Mouse (Mus musculus): ENCODE data around the gene Ceacam15. TPM values are rescaled to one million over a fixed set of nuclear protein-coding genes. Genes with fewer than 3 reads are reported as not detected.

Gene Ceacam15
- total and polyA plus RNA-seq, 3 experiments = not detected

- DNase-seq = no peak
Measured at GRCm38 (mm10) chr7:16629598-16630296, 45.8 kb downstream of the Ceacam15 start.

- DNase-seq = peak; percentile 35
Measured at GRCm38 (mm10) chr7:16628096-16628771, 47.3 kb downstream of the Ceacam15 start.

GRCm38 (mm10) chr7:16623687-16624086 is 51.8 kb downstream of the Ceacam15 start:
- DNase-seq = no peak

GRCm38 (mm10) chr7:16623131-16623530 is 52.4 kb downstream of the Ceacam15 start:
- DNase-seq = no peak

Other genes starting within 250 kb of the Ceacam15 start
- 10 to 100 TPM; 31.1 to 76.6 TPM for gene Tmem160, start 222.9 kb downstream of the Ceacam15 start, total RNA-seq (2021)
- 409 and 528 TPM in 2 replicates for gene Tmem160, start 222.9 kb downstream of the Ceacam15 start, polyA plus RNA-seq (2012; rRNA removed)
- gene Npas1, start 198.0 kb downstream of the Ceacam15 start, total RNA-seq (2021) = not detected
- gene Npas1, start 198.0 kb downstream of the Ceacam15 start, polyA plus RNA-seq (2012; rRNA removed) = not detected in 2 replicates
- gene Arhgap35, start 60.7 kb downstream of the Ceacam15 start, total RNA-seq (2021) = 10 to 100 TPM; 62.2 to 64.8 TPM
- gene Arhgap35, start 60.7 kb downstream of the Ceacam15 start, polyA plus RNA-seq (2012; rRNA removed) = 21.6 and 26.2 TPM in 2 replicates
- gene Ceacam9, start 46.2 kb upstream of the Ceacam15 start, total RNA-seq (2021) = not detected
- gene Ceacam9, start 46.2 kb upstream of the Ceacam15 start, polyA plus RNA-seq (2012; rRNA removed) = not detected in 2 replicates
- gene Ap2s1, start 62.7 kb upstream of the Ceacam15 start, total RNA-seq (2021) = 100 to 1,000 TPM; 138 to 139 TPM
- gene Ap2s1, start 62.7 kb upstream of the Ceacam15 start, polyA plus RNA-seq (2012; rRNA removed) = 331 and 352 TPM in 2 replicates
- 100 to 1,000 TPM; 144 to 291 TPM for gene Slc1a5, start 105.6 kb upstream of the Ceacam15 start, total RNA-seq (2021)
- gene Slc1a5, start 105.6 kb upstream of the Ceacam15 start, polyA plus RNA-seq (2012; rRNA removed) = 220 and 344 TPM in 2 replicates
- gene Strn4, start 140.2 kb upstream of the Ceacam15 start, total RNA-seq (2021) = 10 to 100 TPM; 58.9 to 64.1 TPM
- 121 and 138 TPM in 2 replicates for gene Strn4, start 140.2 kb upstream of the Ceacam15 start, polyA plus RNA-seq (2012; rRNA removed)
- gene Fkrp, start 141.0 kb upstream of the Ceacam15 start, total RNA-seq (2021) = 10 to 100 TPM; 23.9 to 29.5 TPM
- gene Fkrp, start 141.0 kb upstream of the Ceacam15 start, polyA plus RNA-seq (2012; rRNA removed) = 46.3 and 49.6 TPM in 2 replicates
- 10 to 100 TPM; 16.0 to 18.4 TPM for gene Prkd2, start 167.2 kb upstream of the Ceacam15 start, total RNA-seq (2021)
- 39.2 and 47.2 TPM in 2 replicates for gene Prkd2, start 167.2 kb upstream of the Ceacam15 start, polyA plus RNA-seq (2012; rRNA removed)
- gene Dact3, start 199.6 kb upstream of the Ceacam15 start, total RNA-seq (2021) = 1 to 10 TPM; 2.5 to 5.3 TPM
- 16.2 and 22.1 TPM in 2 replicates for gene Dact3, start 199.6 kb upstream of the Ceacam15 start, polyA plus RNA-seq (2012; rRNA removed)
- under 1 TPM; 0.43 to 0.69 TPM for gene Gng8, start 216.1 kb upstream of the Ceacam15 start, total RNA-seq (2021)
- 1.0 and 1.7 TPM in 2 replicates for gene Gng8, start 216.1 kb upstream of the Ceacam15 start, polyA plus RNA-seq (2012; rRNA removed)
- 1 to 10 TPM in 1 of 2 experiments, under 1 TPM in 1; 0.98 to 3.8 TPM for gene Ptgir, start 230.8 kb upstream of the Ceacam15 start, total RNA-seq (2021)
- gene Ptgir, start 230.8 kb upstream of the Ceacam15 start, polyA plus RNA-seq (2012; rRNA removed) = 4.0 and 4.8 TPM in 2 replicates
- 100 to 1,000 TPM; 254 to 261 TPM for gene Calm3, start 248.4 kb upstream of the Ceacam15 start, total RNA-seq (2021)
- gene Calm3, start 248.4 kb upstream of the Ceacam15 start, polyA plus RNA-seq (2012; rRNA removed) = 402 and 408 TPM in 2 replicates